Mouse (Mus musculus) stomach, embryonic 16.5 days (tissue): ENCODE measurements around the gene Arhgap18. TPM values are rescaled to one million over a fixed set of nuclear protein-coding genes. Genes with fewer than 3 reads are reported as not detected.

ENCODE experiments used
- ATAC-seq: fragments of 200-750 bp; cut with Nextera tagmentation; 2 replicates; pipeline ENCODE4 v1.8.0; 2017; ENCODE audit warnings: moderate number of reproducible peaks, moderate TSS enrichment; ENCODE audit not compliant: insufficient read depth, low FRiP score
- H3K27ac ChIP-seq: fragments of 300-500 bp; sonication (generic); 2 replicates; pipeline ENCODE4 v1.5.1; 2014; ENCODE audit warnings: low read length
- H3K27me3 ChIP-seq: fragments of 300-500 bp; sonication (generic); 2 replicates; pipeline ENCODE4 v1.6.1; 2014; ENCODE audit warnings: low read length, control low read depth, mixed read lengths; ENCODE audit not compliant: control insufficient read depth, insufficient read depth
- H3K36me3 ChIP-seq: fragments of 300-500 bp; sonication (generic); 2 replicates; pipeline ENCODE4 v1.6.1; 2014; ENCODE audit warnings: low read length; ENCODE audit not compliant: control insufficient read depth, insufficient read depth
- H3K4me1 ChIP-seq: fragments of 300-500 bp; sonication (generic); 2 replicates; pipeline ENCODE4 v1.6.1; 2014; ENCODE audit warnings: low read length, control low read depth, mixed read lengths; ENCODE audit not compliant: control insufficient read depth, insufficient read depth
- H3K4me2 ChIP-seq: fragments of 300-500 bp; sonication (generic); 2 replicates; pipeline ENCODE4 v1.6.1; 2014; ENCODE audit warnings: low read depth, low read length, mixed read lengths
- H3K4me3 ChIP-seq: fragments of 300-500 bp; sonication (generic); replicated peaks from 2 replicates; pipeline ENCODE4 v1.5.1; 2014; ENCODE audit warnings: mild to moderate bottlenecking, low read length
- H3K9ac ChIP-seq: fragments of 300-500 bp; sonication (generic); 2 replicates; pipeline ENCODE4 v1.6.1; 2014; ENCODE audit warnings: low read length
- H3K9me3 ChIP-seq: fragments of 300-500 bp; sonication (generic); replicated peaks from 2 replicates; pipeline ENCODE4 v1.6.1; 2016; ENCODE audit warnings: low read length, control low read depth; ENCODE audit not compliant: control insufficient read depth
- WGBS: fragments of 180-500 bp; shearing (Covaris S2); extraction: QIAGEN DNeasy Blood & Tissue Kit; methylation state at CpG from one replicate; pipeline ENCODE4 v1.1.7; 2014; 5-methylcytosine and 5-hydroxymethylcytosine counted together
- polyA plus RNA-seq: library from polyadenylated mRNA; unstranded; fragments of >200 nt; fragmentation: Nextera tagmentation; extraction: Ambion mirVana; gene quantifications from 2 replicates; pipeline ENCODE4 v1.2.1, GENCODE M21; 2015

The Arhgap18 gene
- polyA plus RNA-seq, 1 experiment from 2014 or later: 40.7 TPM

DNA sequence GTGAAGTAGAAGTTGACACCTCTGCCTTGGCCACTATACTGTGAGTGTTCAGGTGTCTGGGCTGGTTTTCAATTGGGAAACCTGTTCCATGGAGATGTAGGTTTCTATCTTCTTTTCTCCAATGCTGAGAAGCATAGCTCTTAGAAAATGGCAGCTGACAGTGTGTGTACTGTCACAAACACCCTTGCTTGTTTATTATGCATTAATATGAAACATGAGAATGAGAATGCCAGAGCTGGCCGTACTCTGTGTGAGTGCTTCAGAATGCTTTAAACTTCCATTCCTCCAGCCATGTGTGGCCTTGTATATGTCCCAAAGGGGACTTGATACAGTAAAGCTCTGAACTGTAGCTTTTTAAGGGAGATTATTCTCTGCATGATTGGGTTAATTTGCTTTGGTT lies 110.8 kb downstream of the Arhgap18 start:
- no peak overlapping the region for H3K4me2 ChIP-seq
- no peak for ATAC-seq
- 71% methylated on average over 1 of the region's 1 CpGs for WGBS

DNA sequence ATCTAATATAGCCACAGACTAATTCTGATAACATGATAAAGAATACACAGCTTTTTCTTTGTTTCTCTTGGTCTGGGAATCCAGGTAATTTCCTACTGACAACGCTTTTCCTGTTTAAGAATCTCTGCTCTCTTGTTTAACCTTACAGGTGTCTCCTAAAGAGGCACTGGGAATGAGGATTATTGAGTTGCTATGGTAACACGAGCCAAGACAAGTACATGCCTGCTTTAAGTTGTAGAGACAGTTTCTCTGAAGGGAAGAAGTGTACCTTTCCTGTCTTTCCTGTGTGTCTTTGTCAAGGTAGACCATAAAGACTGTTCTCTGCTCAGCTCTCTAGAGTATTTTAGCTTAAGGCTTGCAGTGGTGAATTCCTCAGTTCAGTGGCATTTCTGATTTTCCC lies 117.6 kb downstream of the Arhgap18 start:
- H3K9ac ChIP-seq: no peak overlapping the region
- H3K9me3 ChIP-seq: no peaks in the 10 kb centered on the region
- 45% methylated on average over 2 of the region's 2 CpGs for WGBS
- no peak overlapping the region for H3K27ac ChIP-seq
- no peaks in the 10 kb centered on the region for H3K4me1 ChIP-seq
- ATAC-seq: no peak
- no peak overlapping the region for H3K4me2 ChIP-seq
- H3K4me3 ChIP-seq: no peak overlapping the region
- no peaks in the 10 kb centered on the region for H3K36me3 ChIP-seq
- no peaks in the 10 kb centered on the region for H3K27me3 ChIP-seq

More for the DNA sequence above, 110.8 kb downstream of the Arhgap18 start:
- no peak overlapping the region for H3K4me3 ChIP-seq
- no peaks in the 10 kb centered on the region for H3K27me3 ChIP-seq
- H3K9me3 ChIP-seq: no peaks in the 10 kb centered on the region
- no peaks in the 10 kb centered on the region for H3K4me1 ChIP-seq
- H3K9ac ChIP-seq: no peak overlapping the region
- H3K27ac ChIP-seq: no peak overlapping the region
- H3K36me3 ChIP-seq: no peaks in the 10 kb centered on the region

- Histone ChIP-seq H3K4me2 (no peak overlapping the region), H3K36me3 (no peaks in the 10 kb centered on the region), H3K4me3 (no peak overlapping the region), H3K9me3 (no peaks in the 10 kb centered on the region), H3K27ac (no peak overlapping the region), H3K4me1 (no peaks in the 10 kb centered on the region), H3K9ac (no peak overlapping the region), H3K27me3 (no peaks in the 10 kb centered on the region)
- 79% methylated on average over 11 of the region's 11 CpGs for WGBS
- ATAC-seq: no peak
Measured at GRCm38 (mm10) chr10:26877309-26877708, 124.1 kb downstream of the Arhgap18 start.

DNA sequence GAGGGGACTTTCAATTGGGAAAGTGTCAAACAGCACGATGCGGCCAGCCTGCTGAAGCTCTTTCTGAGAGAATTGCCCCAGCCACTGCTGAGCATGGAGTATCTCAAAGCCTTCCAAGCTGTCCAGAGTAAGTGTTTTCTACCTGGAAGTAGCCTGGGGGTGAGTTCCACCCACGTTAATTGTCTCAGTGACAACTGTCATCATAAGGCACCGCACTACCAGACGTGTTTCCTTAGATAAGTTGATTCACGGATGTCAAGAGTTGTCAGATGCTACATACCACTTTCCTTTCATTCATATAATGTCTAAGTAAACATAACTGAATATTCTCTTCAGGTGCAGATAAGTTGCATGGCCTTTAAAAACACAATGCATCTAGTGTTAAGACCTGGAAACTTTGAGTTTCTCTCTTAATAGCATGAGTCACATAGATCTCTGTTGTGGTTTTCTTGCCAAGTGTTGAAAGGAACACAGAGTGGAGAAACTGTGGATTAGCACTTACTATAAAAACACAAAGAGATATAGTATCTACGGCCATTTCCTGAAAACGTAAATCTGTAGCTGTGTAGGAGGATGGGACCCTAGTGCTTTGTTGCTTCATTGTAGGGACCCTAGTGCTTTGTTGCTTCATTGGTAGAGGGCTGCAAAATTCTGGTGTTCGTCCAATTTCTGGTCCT lies 125.8 kb downstream of the Arhgap18 start:
- no peaks in the 10 kb centered on the region for H3K9me3 ChIP-seq
- WGBS: 69% methylated on average over 9 of the region's 9 CpGs
- H3K27me3 ChIP-seq: no peaks in the 10 kb centered on the region
- H3K4me3 ChIP-seq: no peak overlapping the region
- no peak overlapping the region for H3K27ac ChIP-seq
- no peaks in the 10 kb centered on the region for H3K36me3 ChIP-seq
- ATAC-seq: no peak
- H3K4me2 ChIP-seq: no peak overlapping the region
- H3K9ac ChIP-seq: no peak overlapping the region
- no peaks in the 10 kb centered on the region for H3K4me1 ChIP-seq

GRCm38 (mm10) chr10:26884949-26885348 lies 131.7 kb downstream of the Arhgap18 start:
- Histone ChIP-seq H3K27me3 (no peaks in the 10 kb centered on the region), H3K4me3 (no peak overlapping the region), H3K9ac (no peak overlapping the region), H3K36me3 (no peaks in the 10 kb centered on the region), H3K4me1 (no peaks in the 10 kb centered on the region), H3K9me3 (no peaks in the 10 kb centered on the region), H3K27ac (no peak overlapping the region), H3K4me2 (no peak overlapping the region)
- no peak for ATAC-seq
- WGBS: 81% methylated on average over 8 of the region's 8 CpGs

DNA sequence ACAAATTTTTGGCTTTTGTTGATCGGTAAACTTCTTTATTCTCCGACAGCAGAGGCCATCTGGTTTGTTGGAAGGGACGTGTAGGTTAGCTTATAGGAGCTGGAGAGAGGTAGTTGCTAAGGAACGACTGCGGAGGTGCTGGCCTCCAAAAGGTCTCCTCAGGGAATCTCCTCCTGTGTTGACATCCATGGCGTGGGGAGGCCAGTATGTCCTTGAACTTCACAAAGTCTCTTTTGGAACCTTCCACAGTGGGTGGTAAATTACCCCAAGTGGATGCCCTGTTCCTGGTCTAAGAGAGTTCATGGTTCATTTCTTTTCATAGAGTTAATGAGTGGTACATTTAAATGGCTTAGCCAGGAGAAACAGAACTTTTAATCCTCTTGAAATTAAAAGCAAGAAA lies 136.0 kb downstream of the Arhgap18 start:
- H3K9me3 ChIP-seq: no peaks in the 10 kb centered on the region
- 60% methylated on average over 6 of the region's 6 CpGs for WGBS
- no peak overlapping the region for H3K27ac ChIP-seq
- no peaks in the 10 kb centered on the region for H3K27me3 ChIP-seq
- no peak overlapping the region for H3K4me2 ChIP-seq
- H3K9ac ChIP-seq: no peak overlapping the region
- ATAC-seq: no peak
- H3K36me3 ChIP-seq: no peaks in the 10 kb centered on the region
- H3K4me1 ChIP-seq: no peaks in the 10 kb centered on the region
- no peak overlapping the region for H3K4me3 ChIP-seq

- Histone ChIP-seq H3K4me1 (no peaks in the 10 kb centered on the region), H3K27ac (no peak overlapping the region), H3K27me3 (no peaks in the 10 kb centered on the region), H3K9ac (no peak overlapping the region), H3K4me3 (no peak overlapping the region), H3K4me2 (no peak overlapping the region), H3K36me3 (no peaks in the 10 kb centered on the region), H3K9me3 (no peaks in the 10 kb centered on the region)
- ATAC-seq: no peak
- 73% methylated on average over 2 of the region's 2 CpGs for WGBS
Measured at GRCm38 (mm10) chr10:26889754-26890153, 136.5 kb downstream of the Arhgap18 start.

DNA sequence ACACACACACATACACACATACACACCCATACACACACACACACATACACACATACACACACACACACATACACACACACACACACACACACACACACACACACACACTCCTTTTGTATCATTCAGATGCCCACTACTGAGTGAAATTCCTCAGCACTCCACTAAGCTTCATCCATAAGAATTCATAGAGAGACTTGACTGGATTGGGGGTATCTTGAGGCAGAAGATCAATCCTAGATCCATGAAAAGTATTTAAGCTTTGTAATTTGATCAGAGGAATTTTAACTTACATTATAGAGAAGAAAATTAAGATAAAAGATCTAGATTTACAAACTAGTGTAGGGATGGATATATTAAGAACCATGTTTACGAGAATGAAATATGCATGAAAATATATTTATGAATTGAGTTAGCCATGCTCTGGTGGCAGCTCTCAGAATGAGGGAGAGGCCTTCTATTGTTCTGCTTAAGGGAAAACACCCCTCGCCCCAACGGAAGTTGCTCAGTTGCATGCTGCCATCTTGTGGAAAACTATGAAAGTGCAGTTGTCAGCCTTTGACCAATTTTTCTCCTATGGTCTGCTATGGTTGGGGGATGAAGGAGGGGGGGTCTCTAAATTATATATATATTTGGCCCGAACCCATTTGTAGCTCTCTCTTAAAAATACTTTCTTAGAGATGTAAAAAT lies 137.2 kb downstream of the Arhgap18 start:
- 7% methylated on average over 4 of the region's 4 CpGs for WGBS
- no peak overlapping the region for H3K4me2 ChIP-seq
- H3K36me3 ChIP-seq: no peaks in the 10 kb centered on the region
- no peak overlapping the region for H3K27ac ChIP-seq
- no peak overlapping the region for H3K4me3 ChIP-seq
- no peaks in the 10 kb centered on the region for H3K27me3 ChIP-seq
- H3K9me3 ChIP-seq: no peaks in the 10 kb centered on the region
- no peak for ATAC-seq
- H3K4me1 ChIP-seq: no peaks in the 10 kb centered on the region
- H3K9ac ChIP-seq: no peak overlapping the region

DNA sequence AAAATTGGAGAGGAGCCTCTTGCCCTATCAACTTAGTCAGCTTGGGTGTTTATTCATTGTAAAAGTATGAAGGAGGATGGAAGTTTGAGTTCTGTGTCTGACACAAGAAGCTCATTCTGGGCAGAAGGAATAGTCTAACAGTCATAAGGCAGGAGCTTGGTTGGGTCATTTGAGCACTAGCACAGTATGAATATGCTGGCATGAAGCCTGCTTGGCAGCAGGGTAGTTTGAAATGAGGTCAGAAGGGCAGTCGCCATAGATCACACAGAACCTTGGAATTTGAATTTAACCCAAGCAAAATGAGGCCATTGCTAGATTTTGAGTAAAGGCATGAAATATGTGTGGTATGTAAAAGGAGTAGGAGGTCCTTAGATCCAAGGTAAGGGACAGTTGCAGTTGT lies 139.9 kb downstream of the Arhgap18 start:
- Histone ChIP-seq H3K9ac (no peak overlapping the region), H3K4me3 (no peak overlapping the region), H3K27ac (no peak overlapping the region), H3K36me3 (no peaks in the 10 kb centered on the region), H3K4me2 (no peak overlapping the region), H3K27me3 (no peaks in the 10 kb centered on the region), H3K9me3 (no peaks in the 10 kb centered on the region), H3K4me1 (no peaks in the 10 kb centered on the region)
- 80% methylated on average over 1 of the region's 1 CpGs for WGBS
- ATAC-seq: no peak
